Mouse (Mus musculus) stomach, postnatal 0 days (tissue): ENCODE data around the gene Rasa4.

ENCODE experiments used
- CTCF ChIP-seq: IDR thresholded peaks from 2 replicates; pipeline ENCODE4 v1.5.1; 2016; ENCODE audit warnings: antibody characterized with exemption, low read depth, mild to moderate bottlenecking, moderate library complexity
- EP300 ChIP-seq: optimal IDR thresholded peaks from 2 replicates; pipeline ENCODE3; 2016; ENCODE audit warnings: antibody characterized with exemption

GRCm38 (mm10) chr5:136088821-136089575, 5.3 kb downstream of the Rasa4 start:
- TF ChIP-seq CTCF (peak; percentile 61), EP300 (no peak)
